In genomic region chr6:137935341-137935740, GRCm38 (mm10) we compare ENCODE assay signal across 9 mouse cellular contexts.
DNase-seq lines count a peak whose midpoint lies in the region; ATAC-seq and TF ChIP-seq lines count a peak whose summit lies in the region.
"Had no signal": no experiment of that assay in that cellular context is flagged by ENCODE, and none has a peak within 500 bp of the region (broad histone marks: within the 10 kb centered on the region; RNA-seq: fewer than 3 reads in every experiment).

No protein-coding gene starts in this region.

- H3K4me2 ChIP-seq in intestine, postnatal 0 days (replicated peaks; ENCODE audit: low read depth): peak overlapping the region; percentile 13; the same call in 1 of the 2 replicates
- no peak overlapping the region for H3K4me2 ChIP-seq in intestine, embryonic 15.5 days (replicated peaks)
- H3K4me2 ChIP-seq: liver, embryonic 15.5 days had no signal

- DNase-seq in kidney, postnatal 14 days: peak; percentile 13
- DNase-seq in lung, postnatal 14 days: peak; percentile 49
- no peak for DNase-seq in embryo, embryonic 9.5 days (ENCODE audit: extremely low spot score)
- DNase-seq in thymus, postnatal 14 days: no peak

- H3K4me3 ChIP-seq in intestine, postnatal 0 days (ENCODE audit: low read depth, low read length): no peak overlapping the region
- H3K4me3 ChIP-seq in intestine, embryonic 15.5 days (replicated peaks): no peak overlapping the region
- no peak overlapping the region for H3K4me3 ChIP-seq in embryonic fibroblast, embryonic 13.5 days (ENCODE audit: insufficient read depth, low read length)
- H3K4me3 ChIP-seq: liver, embryonic 15.5 days had no signal

- H3K27me3 ChIP-seq in intestine, postnatal 0 days (replicated peaks; ENCODE audit: control insufficient read depth, insufficient read depth, low read length): no peaks in the 10 kb centered on the region
- H3K27me3 ChIP-seq in intestine, embryonic 15.5 days (replicated peaks): no peaks in the 10 kb centered on the region
- H3K27me3 ChIP-seq: liver, embryonic 15.5 days had no signal

- H3K9ac ChIP-seq in intestine, postnatal 0 days (ENCODE audit: low read depth, low read length): no peak overlapping the region
- H3K9ac ChIP-seq in intestine, embryonic 15.5 days: no peak overlapping the region
- H3K9ac ChIP-seq: liver, embryonic 15.5 days had no signal

- 43% methylated on average over 8 of the region's 8 CpGs for WGBS in intestine, postnatal 0 days
- WGBS in intestine, embryonic 15.5 days: 44% methylated on average over 8 of the region's 8 CpGs

- no peaks in the 10 kb centered on the region for H3K9me3 ChIP-seq in intestine, postnatal 0 days (ENCODE audit: control insufficient read depth)
- no peaks in the 10 kb centered on the region for H3K9me3 ChIP-seq in intestine, embryonic 15.5 days
- H3K9me3 ChIP-seq: liver, embryonic 15.5 days had no signal

- TF ChIP-seq POLR2A in embryonic fibroblast, embryonic 13.5 days (IDR thresholded peaks at IDR 0.05; ENCODE audit: low read depth, low read length): no peak

- ATAC-seq in intestine, postnatal 0 days: no peak
- no peak for ATAC-seq in intestine, embryonic 15.5 days
- no peak for ATAC-seq in cerebellum, adult (ENCODE audit: insufficient number of reproducible peaks, low FRiP score, low TSS enrichment)

- no peaks in the 10 kb centered on the region for H3K4me1 ChIP-seq in intestine, postnatal 0 days (replicated peaks; ENCODE audit: control insufficient read depth, insufficient read depth, low read length)
- no peaks in the 10 kb centered on the region for H3K4me1 ChIP-seq in intestine, embryonic 15.5 days (replicated peaks)
- H3K4me1 ChIP-seq in embryonic fibroblast, embryonic 13.5 days (ENCODE audit: control insufficient read depth, insufficient read depth, low read length): peaks cover 9% of the 10 kb centered on the region
- H3K4me1 ChIP-seq: liver, embryonic 15.5 days had no signal

- no peak for TF ChIP-seq CTCF in intestine, postnatal 0 days (IDR thresholded peaks at IDR 0.05; ENCODE audit: low read depth)
- TF ChIP-seq CTCF in embryonic fibroblast, embryonic 13.5 days (IDR thresholded peaks at IDR 0.05; ENCODE audit: borderline replicate concordance, insufficient read depth, low read length): no peak

- H3K36me3 ChIP-seq in intestine, postnatal 0 days (ENCODE audit: control insufficient read depth, insufficient read depth): no peaks in the 10 kb centered on the region
- H3K36me3 ChIP-seq in intestine, embryonic 15.5 days: no peaks in the 10 kb centered on the region
- H3K36me3 ChIP-seq: liver, embryonic 15.5 days had no signal

- H3K27ac ChIP-seq in intestine, postnatal 0 days (ENCODE audit: low read depth, low read length): no peak overlapping the region
- H3K27ac ChIP-seq in intestine, embryonic 15.5 days: no peak overlapping the region
- H3K27ac ChIP-seq in embryonic fibroblast, embryonic 13.5 days (ENCODE audit: insufficient read depth, low read length): peak overlapping the region; percentile 96
- H3K27ac ChIP-seq: liver, embryonic 15.5 days had no signal

Comparison
In these comparisons a context has a peak if more than half of its experiments do, and no peak if none do; other contexts are left out.
1. DNase-seq: peak in kidney, postnatal 14 days (single experiment) and lung, postnatal 14 days (single experiment); none in embryo, embryonic 9.5 days (single experiment) and thymus, postnatal 14 days (single experiment).